Mouse (Mus musculus): ENCODE measurements around the gene Gm17334. TPM values are rescaled to one million over a fixed set of nuclear protein-coding genes. Genes with fewer than 3 reads are reported as not detected.

Gm17334 gene
- polyA plus RNA-seq, 1 experiment from 2014 or later: 0.19 TPM

GRCm38 (mm10) chr11:53771001-53771744 lies 1.8 kb downstream of the Gm17334 start:
- ATAC-seq (ENCODE audit: low read depth) (no peak), DNase-seq (ENCODE audit: low spot score) (no peak)
- 80% methylated on average over 11 of the region's 11 CpGs for WGBS
- H3K4me1 ChIP-seq (ENCODE audit: control insufficient read depth, insufficient read depth, low read length): no peaks in the 10 kb centered on the region
- no peaks in the 10 kb centered on the region for H3K9me3 ChIP-seq (ENCODE audit: control insufficient read depth, low read length)
- H3K27ac ChIP-seq (replicated peaks; ENCODE audit: low read depth, low read length): no peak overlapping the region
- no peak overlapping the region for H3K9ac ChIP-seq (ENCODE audit: low read depth, low read length)
- peak overlapping the region; percentile 74 for H3K4me3 ChIP-seq (ENCODE audit: low read depth, low read length)
- peaks cover 14% of the 10 kb centered on the region; the same call in 1 of the 2 replicates for H3K36me3 ChIP-seq (ENCODE audit: control insufficient read depth, insufficient read depth, low read length)
- peak overlapping the region; percentile 79 for H3K4me2 ChIP-seq (ENCODE audit: low read depth, low read length)
- H3K27me3 ChIP-seq (replicated peaks; ENCODE audit: control insufficient read depth, insufficient read depth, low read length): no peaks in the 10 kb centered on the region

DNA sequence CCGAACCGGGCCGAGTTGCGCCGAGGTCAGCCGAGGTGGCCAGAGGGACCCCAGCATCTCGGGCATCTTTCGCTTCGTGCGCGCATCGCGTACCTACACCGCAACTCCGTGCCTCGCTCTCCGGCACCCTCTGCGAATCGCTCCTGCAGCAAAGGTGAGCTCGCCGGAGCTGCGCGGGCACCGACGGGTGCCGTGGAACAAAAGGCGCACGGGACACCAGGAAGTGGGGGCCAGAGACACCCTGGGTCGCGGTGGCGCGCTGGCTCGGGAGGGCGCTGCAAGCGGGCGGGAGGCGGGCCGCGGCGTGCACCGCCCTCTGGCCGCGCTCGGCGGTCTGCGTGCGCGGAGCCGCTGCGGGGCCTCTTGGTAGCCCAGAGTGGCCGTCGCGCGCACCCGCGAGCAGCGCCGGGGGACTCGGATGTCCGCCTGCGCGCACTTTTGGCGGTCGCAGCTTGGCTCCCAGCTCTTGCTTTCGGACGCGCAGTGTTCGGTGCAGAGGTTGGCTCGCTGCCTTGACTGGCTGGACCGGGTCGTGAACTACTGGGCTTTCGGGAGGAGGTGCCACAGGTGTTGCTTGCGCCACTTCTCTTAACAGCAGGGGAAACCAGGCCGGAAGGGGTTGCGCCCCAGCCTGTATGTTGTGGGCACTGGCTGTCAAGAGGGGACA lies 2.7 kb downstream of the Gm17334 start:
- 1% methylated on average over 40 of the region's 75 CpGs for WGBS
- Histone ChIP-seq H3K36me3 (ENCODE audit: control insufficient read depth, insufficient read depth, low read length) (0 out of 2 replicates have a peak, but pooled peaks cover 8% of the 10 kb centered on the region), H3K27me3 (replicated peaks; ENCODE audit: control insufficient read depth, insufficient read depth, low read length) (no peaks in the 10 kb centered on the region), H3K4me3 (ENCODE audit: low read depth, low read length) (peak overlapping the region; percentile 74), H3K27ac (replicated peaks; ENCODE audit: low read depth, low read length) (peak overlapping the region; percentile 76), H3K9me3 (ENCODE audit: control insufficient read depth, low read length) (no peaks in the 10 kb centered on the region), H3K4me2 (ENCODE audit: low read depth, low read length) (peak overlapping the region; percentile 79), H3K4me1 (ENCODE audit: control insufficient read depth, insufficient read depth, low read length) (no peaks in the 10 kb centered on the region), H3K9ac (ENCODE audit: low read depth, low read length) (peak overlapping the region; percentile 75)
- ATAC-seq (ENCODE audit: low read depth) (peak; percentile 87), DNase-seq (ENCODE audit: low spot score) (peak; percentile 75)

DNA sequence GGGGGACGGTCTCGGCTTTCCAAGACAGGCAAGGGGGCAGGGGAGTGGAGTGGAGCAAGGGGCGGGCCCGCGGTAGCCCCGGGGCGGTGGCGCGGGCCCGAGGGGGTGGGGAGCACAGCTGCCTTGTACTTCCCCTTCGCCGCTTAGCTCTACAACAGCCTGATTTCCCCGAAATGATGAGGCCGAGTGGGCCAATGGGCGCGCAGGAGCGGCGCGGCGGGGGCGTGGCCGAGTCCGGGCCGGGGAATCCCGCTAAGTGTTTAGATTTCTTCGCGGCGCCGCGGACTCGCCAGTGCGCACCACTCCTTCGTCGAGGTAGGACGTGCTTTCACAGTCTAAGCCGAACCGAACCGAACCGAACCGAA lies 3.2 kb downstream of the Gm17334 start, which contains the start of gene Irf1:
Gene Irf1, plus strand, starts transcription at position 255 of the 365 bp plus-strand sequence.
- WGBS: under 1% methylated on average over 31 of the region's 40 CpGs
- DNase-seq (ENCODE audit: low spot score): peak; percentile 95
- peak within 1 kb of the TSS; percentile 75 for H3K9ac ChIP-seq (ENCODE audit: low read depth, low read length)
- H3K27ac ChIP-seq (replicated peaks; ENCODE audit: low read depth, low read length): peak within 1 kb of the TSS; percentile 76
- H3K27me3 ChIP-seq (replicated peaks; ENCODE audit: control insufficient read depth, insufficient read depth, low read length): no peaks in the 10 kb centered on the region
- 0 out of 2 replicates have a peak, but pooled peaks cover 3% of the 10 kb centered on the region for H3K36me3 ChIP-seq (ENCODE audit: control insufficient read depth, insufficient read depth, low read length)
- peak within 1 kb of the TSS; percentile 74 for H3K4me3 ChIP-seq (ENCODE audit: low read depth, low read length)
- peak; percentile 96 for ATAC-seq (ENCODE audit: low read depth)
- no peaks in the 10 kb centered on the region for H3K9me3 ChIP-seq (ENCODE audit: control insufficient read depth, low read length)
- H3K4me1 ChIP-seq (ENCODE audit: control insufficient read depth, insufficient read depth, low read length): no peaks in the 10 kb centered on the region; the same call in 1 of the 2 replicates
- H3K4me2 ChIP-seq (ENCODE audit: low read depth, low read length): peak within 1 kb of the TSS; percentile 79

DNA sequence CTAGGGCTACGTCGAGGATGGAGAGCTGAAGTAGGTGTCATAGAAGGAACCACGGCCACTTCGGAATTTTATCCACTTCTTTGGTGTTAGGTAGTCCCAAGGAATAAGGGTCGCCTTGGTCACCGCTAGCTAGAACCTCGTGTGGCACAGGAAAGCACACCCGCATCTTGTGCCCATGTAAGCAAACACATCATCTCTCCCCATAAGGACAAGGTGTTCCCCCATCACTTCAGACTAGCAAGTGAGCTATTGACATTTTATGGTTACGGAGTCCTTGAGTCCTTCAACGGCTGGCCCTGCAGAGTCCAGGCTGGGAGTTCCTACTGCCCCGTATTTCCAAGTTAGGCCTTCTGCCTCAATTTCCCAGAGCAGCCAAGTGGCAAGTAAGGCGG lies 3.8 kb downstream of the Gm17334 start:
- Histone ChIP-seq H3K9me3 (ENCODE audit: control insufficient read depth, low read length) (no peaks in the 10 kb centered on the region), H3K27ac (replicated peaks; ENCODE audit: low read depth, low read length) (no peak overlapping the region), H3K4me3 (ENCODE audit: low read depth, low read length) (peak overlapping the region; percentile 74), H3K36me3 (ENCODE audit: control insufficient read depth, insufficient read depth, low read length) (no peaks in the 10 kb centered on the region), H3K27me3 (replicated peaks; ENCODE audit: control insufficient read depth, insufficient read depth, low read length) (no peaks in the 10 kb centered on the region), H3K4me2 (ENCODE audit: low read depth, low read length) (peak overlapping the region; percentile 79), H3K4me1 (ENCODE audit: control insufficient read depth, insufficient read depth, low read length) (peaks cover 4% of the 10 kb centered on the region), H3K9ac (ENCODE audit: low read depth, low read length) (peak overlapping the region; percentile 75; the same call in 1 of the 2 replicates)
- 57% methylated on average over 12 of the region's 12 CpGs for WGBS
- ATAC-seq (ENCODE audit: low read depth): no peak; the same call in 1 of the 2 replicates
- DNase-seq (ENCODE audit: low spot score): no peak

GRCm38 (mm10) chr11:53768422-53769184 lies 4.4 kb downstream of the Gm17334 start:
- 66% methylated on average over 13 of the region's 13 CpGs for WGBS
- no peak for ATAC-seq (ENCODE audit: low read depth)

DNA sequence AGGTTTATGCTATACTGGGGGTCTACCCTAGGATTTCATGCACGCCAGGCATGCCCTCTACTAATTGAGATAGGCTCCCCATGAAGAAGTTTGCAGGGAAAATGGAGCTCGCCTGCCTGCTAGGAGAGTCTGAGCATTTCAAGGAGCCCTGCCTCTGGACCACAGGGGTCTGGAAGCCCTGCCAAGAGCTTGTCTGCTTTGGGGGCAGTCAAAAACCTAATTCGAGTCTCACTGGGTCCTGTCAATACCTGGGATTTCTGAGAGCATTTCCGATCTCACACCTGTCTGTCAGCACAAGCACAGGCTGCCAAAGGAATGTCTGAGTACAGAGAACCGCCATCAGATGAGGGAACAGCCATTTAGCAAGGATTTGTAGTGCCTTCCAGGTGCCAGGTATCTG lies 8.4 kb downstream of the Gm17334 start:
- no peak overlapping the region for H3K9ac ChIP-seq (ENCODE audit: low read depth, low read length)
- ATAC-seq (ENCODE audit: low read depth): no peak
- H3K27ac ChIP-seq (replicated peaks; ENCODE audit: low read depth, low read length): peak overlapping the region; percentile 91; the same call in 1 of the 2 replicates
- H3K4me3 ChIP-seq (ENCODE audit: low read depth, low read length): no peak overlapping the region
- DNase-seq (ENCODE audit: low spot score): no peak
- no peaks in the 10 kb centered on the region for H3K36me3 ChIP-seq (ENCODE audit: control insufficient read depth, insufficient read depth, low read length)
- H3K4me1 ChIP-seq (ENCODE audit: control insufficient read depth, insufficient read depth, low read length): peaks cover 39% of the 10 kb centered on the region
- H3K27me3 ChIP-seq (replicated peaks; ENCODE audit: control insufficient read depth, insufficient read depth, low read length): 0 out of 2 replicates have a peak, but pooled peaks cover 6% of the 10 kb centered on the region
- H3K4me2 ChIP-seq (ENCODE audit: low read depth, low read length): no peak overlapping the region
- H3K9me3 ChIP-seq (ENCODE audit: control insufficient read depth, low read length): no peaks in the 10 kb centered on the region
- WGBS: 46% methylated on average over 5 of the region's 5 CpGs

More at GRCm38 (mm10) chr11:53768422-53769184, 4.4 kb downstream of the Gm17334 start:
- Histone ChIP-seq H3K4me2 (ENCODE audit: low read depth, low read length) (no peak overlapping the region), H3K9ac (ENCODE audit: low read depth, low read length) (no peak overlapping the region), H3K27ac (replicated peaks; ENCODE audit: low read depth, low read length) (no peak overlapping the region), H3K9me3 (ENCODE audit: control insufficient read depth, low read length) (no peaks in the 10 kb centered on the region), H3K4me1 (ENCODE audit: control insufficient read depth, insufficient read depth, low read length) (peaks cover 10% of the 10 kb centered on the region), H3K4me3 (ENCODE audit: low read depth, low read length) (no peak overlapping the region), H3K36me3 (ENCODE audit: control insufficient read depth, insufficient read depth, low read length) (no peaks in the 10 kb centered on the region), H3K27me3 (replicated peaks; ENCODE audit: control insufficient read depth, insufficient read depth, low read length) (no peaks in the 10 kb centered on the region)
- no peak for DNase-seq (ENCODE audit: low spot score)

GRCm38 (mm10) chr11:53763496-53764140 lies 9.4 kb downstream of the Gm17334 start:
- H3K27ac ChIP-seq (replicated peaks; ENCODE audit: low read depth, low read length): peak overlapping the region; percentile 91
- H3K4me3 ChIP-seq (ENCODE audit: low read depth, low read length): peak overlapping the region; percentile 36
- no peaks in the 10 kb centered on the region for H3K9me3 ChIP-seq (ENCODE audit: control insufficient read depth, low read length)
- WGBS: 0% methylated on average over 21 of the region's 33 CpGs
- H3K9ac ChIP-seq (ENCODE audit: low read depth, low read length): peak overlapping the region; percentile 64
- H3K4me2 ChIP-seq (ENCODE audit: low read depth, low read length): peak overlapping the region; percentile 83
- 0 out of 2 replicates have a peak, but pooled peaks cover 6% of the 10 kb centered on the region for H3K27me3 ChIP-seq (replicated peaks; ENCODE audit: control insufficient read depth, insufficient read depth, low read length)
- ATAC-seq (ENCODE audit: low read depth): peak; percentile 89
- peak; percentile 93 for DNase-seq (ENCODE audit: low spot score)
- no peaks in the 10 kb centered on the region for H3K36me3 ChIP-seq (ENCODE audit: control insufficient read depth, insufficient read depth, low read length)
- H3K4me1 ChIP-seq (ENCODE audit: control insufficient read depth, insufficient read depth, low read length): peaks cover 47% of the 10 kb centered on the region
